Mouse (Mus musculus) C2C12 (cell line): ENCODE results near the gene Snn. TPM values are rescaled to one million over a fixed set of nuclear protein-coding genes. Genes with fewer than 3 reads are reported as not detected.

ENCODE experiments used
- H3K27me3 ChIP-seq: one replicate; pipeline ENCODE4 v1.6.1; 2011; ENCODE audit not compliant: control insufficient read depth, insufficient read depth, insufficient read length
- H3K36me3 ChIP-seq: one replicate; pipeline ENCODE4 v1.6.1; 2011; ENCODE audit not compliant: control insufficient read depth, insufficient read depth
- H3K4me3 ChIP-seq: one replicate; pipeline ENCODE4 v1.5.1; 2011; ENCODE audit warnings: mild to moderate bottlenecking, control low read depth; ENCODE audit not compliant: poor library complexity, insufficient read depth, severe bottlenecking
- H3K79me2 ChIP-seq: one replicate; pipeline ENCODE4 v1.6.1; 2011; ENCODE audit not compliant: control insufficient read depth, insufficient read depth
- H3K79me3 ChIP-seq: one replicate; pipeline ENCODE4 v1.6.1; 2011; ENCODE audit warnings: low read depth, control low read depth
- H3ac ChIP-seq: one replicate; pipeline ENCODE3; 2011; ENCODE audit warnings: low read depth; ENCODE audit not compliant: control insufficient read depth, insufficient read length
- CEBPB ChIP-seq: IDR thresholded peaks from one replicate; pipeline ENCODE4 v1.6.1; 2011; ENCODE audit warnings: low read depth, mild to moderate bottlenecking, control low read depth, moderate library complexity
- CTCF ChIP-seq: IDR thresholded peaks from one replicate; pipeline ENCODE4 v1.5.1; 2011; ENCODE audit not compliant: control insufficient read depth, insufficient read depth, insufficient read length
- FOSL1 ChIP-seq: IDR thresholded peaks from one replicate; pipeline ENCODE4 v1.8.0; 2011; ENCODE audit warnings: mild to moderate bottlenecking, low read length; ENCODE audit not compliant: poor library complexity, insufficient read depth, severe bottlenecking
- MAX ChIP-seq: IDR thresholded peaks from one replicate; pipeline ENCODE4 v1.6.1; 2011; ENCODE audit warnings: mild to moderate bottlenecking, control low read depth
- MYOD1 ChIP-seq: IDR thresholded peaks from one replicate; pipeline ENCODE4 v1.6.1; 2011; ENCODE audit warnings: low read depth; ENCODE audit not compliant: control insufficient read depth, insufficient read length
- MYOG ChIP-seq: IDR thresholded peaks from one replicate; pipeline ENCODE4 v1.6.1; 2011; ENCODE audit not compliant: control insufficient read depth, insufficient read length; ENCODE audit errors: extremely low read depth
- USF1 ChIP-seq: IDR thresholded peaks from one replicate; pipeline ENCODE4 v1.6.1; 2011; ENCODE audit warnings: low read depth, mild to moderate bottlenecking, control low read depth, moderate library complexity
- polyA plus RNA-seq: library from polyadenylated mRNA; unstranded; fragments of >200 nt; fragmentation: generic; extraction: Trizol; gene quantifications from one replicate; pipeline ENCODE4 v1.2.1, GENCODE M21; 2012; ENCODE audit warnings: missing spikeins

Snn gene
- polyA plus RNA-seq, 1 experiment, result 54.1 TPM

DNA sequence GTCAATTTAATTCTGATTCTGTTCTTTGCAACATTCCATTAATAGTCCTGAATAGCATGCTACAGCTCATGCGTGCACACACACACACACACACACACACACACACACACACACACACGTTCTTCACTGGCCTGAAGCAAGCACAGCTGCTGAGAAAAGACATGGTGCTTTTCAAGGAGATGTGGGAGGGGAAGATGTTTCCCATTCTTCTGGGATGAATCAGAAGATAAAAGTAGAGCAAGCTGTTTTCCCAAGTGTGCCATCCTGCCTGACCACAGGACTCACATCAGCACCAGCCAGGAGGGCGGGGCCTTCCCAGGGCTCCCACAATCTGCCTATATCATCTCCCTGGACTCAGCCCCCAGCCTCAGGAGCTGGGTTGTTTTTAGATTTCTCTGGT lies 35.9 kb upstream of the Snn start:
- Histone ChIP-seq H3K4me3 (no peak overlapping the region), H3K36me3 (no peaks in the 10 kb centered on the region), H3K79me3 (no peaks in the 10 kb centered on the region), H3K79me2 (no peaks in the 10 kb centered on the region), H3K27me3 (no peaks in the 10 kb centered on the region), H3ac (no peak overlapping the region)
- no peak for TF ChIP-seq CTCF
- TF ChIP-seq CEBPB, result no peak
- peak; percentile 45 for TF ChIP-seq FOSL1
- TF ChIP-seq MYOG, result no peak
- no peak for TF ChIP-seq USF1
- TF ChIP-seq MYOD1, result peak; percentile 88
- TF ChIP-seq MAX, result peak; percentile 67

DNA sequence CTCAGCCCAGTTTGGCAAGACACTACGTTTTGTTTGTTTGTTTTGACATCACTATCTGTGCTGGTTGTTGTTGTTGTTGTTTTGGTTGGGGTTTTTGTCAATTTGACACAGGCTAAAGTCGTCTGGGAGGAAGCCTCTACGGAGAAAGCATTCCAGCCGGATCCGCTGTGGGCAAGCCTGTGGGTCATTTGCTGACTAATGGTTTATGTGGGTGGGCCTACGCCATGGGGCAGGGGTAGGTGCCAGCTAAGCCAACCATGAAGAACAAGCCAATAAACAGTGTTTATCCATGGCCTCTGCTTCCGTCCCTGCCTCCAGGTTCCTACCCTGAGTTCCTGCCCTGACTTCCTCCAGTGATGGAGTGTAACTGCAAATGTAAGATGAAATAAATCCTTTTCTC lies 32.5 kb upstream of the Snn start:
- TF ChIP-seq MYOD1, result no peak
- Histone ChIP-seq H3ac (no peak overlapping the region), H3K79me2 (no peaks in the 10 kb centered on the region), H3K36me3 (no peaks in the 10 kb centered on the region), H3K4me3 (peak overlapping the region; percentile 6), H3K79me3 (no peaks in the 10 kb centered on the region), H3K27me3 (no peaks in the 10 kb centered on the region)

DNA sequence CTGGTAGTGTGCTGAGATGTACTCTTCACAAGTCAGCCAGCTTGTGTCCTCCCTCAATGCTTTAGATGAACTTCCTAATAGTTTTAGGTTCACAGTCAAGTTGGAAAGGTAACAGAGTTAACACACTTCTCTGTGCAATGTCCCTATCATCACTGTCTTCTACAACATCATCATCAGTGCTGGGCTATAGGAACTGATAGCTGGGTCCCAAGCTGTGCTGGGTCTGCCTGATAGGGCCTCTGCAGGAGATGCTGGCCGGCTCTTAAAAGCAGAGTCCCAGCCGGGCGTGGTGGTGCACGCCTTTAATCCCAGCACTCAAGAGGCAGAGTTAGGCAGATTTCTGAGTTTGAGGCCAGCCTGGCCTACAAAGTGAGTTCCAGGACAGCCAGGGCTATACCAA lies 29.9 kb upstream of the Snn start:
- no peaks in the 10 kb centered on the region for H3K27me3 ChIP-seq
- H3K4me3 ChIP-seq, result no peak overlapping the region
- H3K79me2 ChIP-seq, result no peaks in the 10 kb centered on the region

DNA sequence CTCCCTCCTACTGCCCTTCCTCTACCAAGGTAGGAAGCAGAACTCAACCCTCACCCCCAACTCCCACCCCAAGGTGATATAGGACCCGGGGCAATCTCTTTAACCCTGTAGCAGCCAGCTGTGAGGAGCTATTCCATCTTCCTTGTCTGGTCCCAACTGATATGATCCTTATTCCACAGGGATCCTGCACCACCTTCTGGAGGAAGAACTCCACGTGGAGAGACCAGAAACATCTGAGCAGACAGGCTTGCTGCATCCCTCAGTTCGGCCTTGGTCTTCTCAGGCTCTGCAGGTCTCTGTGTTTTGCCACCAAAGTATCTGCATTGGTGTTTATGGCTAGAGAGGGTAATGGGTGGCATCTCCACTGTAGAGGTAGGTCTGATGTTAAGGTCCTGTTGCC lies 29.4 kb upstream of the Snn start:
- no peaks in the 10 kb centered on the region for H3K79me3 ChIP-seq
- H3K27me3 ChIP-seq, result no peaks in the 10 kb centered on the region
- no peak overlapping the region for H3K4me3 ChIP-seq
- TF ChIP-seq CTCF, result peak; percentile 13
- no peak for TF ChIP-seq MYOG
- no peak overlapping the region for H3ac ChIP-seq
- no peaks in the 10 kb centered on the region for H3K36me3 ChIP-seq
- H3K79me2 ChIP-seq, result no peaks in the 10 kb centered on the region

More for the DNA sequence above, 29.9 kb upstream of the Snn start:
- H3K36me3 ChIP-seq, result no peaks in the 10 kb centered on the region
- H3K79me3 ChIP-seq, result no peaks in the 10 kb centered on the region
- H3ac ChIP-seq, result no peak overlapping the region
- TF ChIP-seq USF1 (no peak), FOSL1 (no peak), CTCF (no peak), MYOD1 (no peak), MAX (no peak), CEBPB (no peak), MYOG (no peak)

DNA sequence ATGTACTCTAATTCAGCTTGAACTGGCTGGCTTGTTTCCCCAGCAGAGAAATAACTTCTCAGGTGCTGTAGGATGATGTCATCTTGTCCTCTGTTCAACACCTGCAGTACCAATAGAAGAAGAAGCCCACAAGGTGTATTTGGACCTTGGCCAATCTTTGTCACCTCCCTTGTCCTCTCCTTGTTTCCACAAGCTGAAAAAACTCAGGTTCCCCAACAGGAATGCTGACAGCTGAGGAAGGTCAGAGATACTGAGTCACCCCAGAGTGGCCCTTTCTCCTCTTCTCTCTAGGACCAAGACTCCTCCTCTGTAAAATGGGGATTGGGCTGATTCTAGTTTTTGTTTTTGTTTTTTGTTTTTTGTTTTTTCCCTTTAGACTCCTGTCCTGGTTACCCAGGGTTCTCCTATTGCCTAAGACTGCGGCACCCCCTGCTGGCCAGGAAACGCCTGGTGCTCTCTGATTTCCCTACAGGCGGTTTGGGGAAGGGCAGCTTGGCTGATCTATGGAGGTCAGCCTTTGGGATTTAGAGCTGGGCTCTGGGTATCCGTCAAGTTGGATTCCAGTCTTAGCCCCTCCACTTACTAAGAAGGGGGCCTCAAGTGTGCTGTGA lies 26.4 kb upstream of the Snn start:
- no peaks in the 10 kb centered on the region for H3K79me3 ChIP-seq
- H3K4me3 ChIP-seq, result no peak overlapping the region
- H3K27me3 ChIP-seq, result no peaks in the 10 kb centered on the region
- TF ChIP-seq FOSL1 (no peak), CTCF (peak; percentile 96)
- no peak overlapping the region for H3ac ChIP-seq
- H3K79me2 ChIP-seq, result no peaks in the 10 kb centered on the region
- no peaks in the 10 kb centered on the region for H3K36me3 ChIP-seq

DNA sequence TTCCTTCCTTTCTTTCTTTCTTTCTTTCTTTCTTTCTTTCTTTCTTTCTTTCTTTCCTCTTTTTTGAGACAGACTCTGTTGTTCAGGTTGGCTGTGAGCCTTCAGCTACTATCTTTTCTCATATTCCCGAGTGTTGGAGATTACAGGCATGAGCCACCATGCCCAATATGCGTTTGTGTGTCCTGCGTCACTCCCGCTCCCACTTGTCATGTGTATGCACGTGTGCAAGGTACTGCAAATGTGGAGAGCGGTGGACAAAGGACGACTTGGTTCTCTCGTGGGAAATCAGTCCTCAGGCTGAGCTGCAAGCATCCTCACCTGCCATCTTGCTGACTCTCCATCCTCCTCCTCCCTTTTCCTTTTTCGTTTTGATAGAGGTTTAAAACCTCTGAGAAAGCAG lies 25.5 kb upstream of the Snn start:
- Histone ChIP-seq H3K79me3 (no peaks in the 10 kb centered on the region), H3K4me3 (no peak overlapping the region), H3K79me2 (no peaks in the 10 kb centered on the region), H3ac (no peak overlapping the region), H3K27me3 (no peaks in the 10 kb centered on the region), H3K36me3 (no peaks in the 10 kb centered on the region)
- no peak for TF ChIP-seq MYOG
- no peak for TF ChIP-seq CEBPB
- TF ChIP-seq CTCF, result no peak
- TF ChIP-seq MYOD1, result no peak
- no peak for TF ChIP-seq USF1
- TF ChIP-seq MAX, result no peak
- TF ChIP-seq FOSL1, result no peak
